Mouse (Mus musculus) liver, embryonic 15.5 days (tissue): ENCODE measurements around the gene Tubg2. TPM values are rescaled to one million over a fixed set of nuclear protein-coding genes. Genes with fewer than 3 reads are reported as not detected.
A peak's percentile ranks its signal among the peaks of the same experiment; 100 is the strongest.

Experiments used
- ATAC-seq: fragments of 200-750 bp; cut with Nextera tagmentation; 2 replicates; pipeline ENCODE4 v1.8.0; 2017; ENCODE audit warnings: moderate number of reproducible peaks, mild to moderate bottlenecking, moderate library complexity; ENCODE audit not compliant: insufficient read depth
- H3K27ac ChIP-seq: fragments of 300-500 bp; sonication (generic); replicated peaks from 2 replicates; pipeline ENCODE4 v1.5.1; 2015; ENCODE audit warnings: mild to moderate bottlenecking, inconsistent platforms
- H3K27me3 ChIP-seq: fragments of 300-500 bp; sonication (generic); 2 replicates; pipeline ENCODE4 v1.6.1; 2015; ENCODE audit warnings: mild to moderate bottlenecking, inconsistent platforms
- H3K36me3 ChIP-seq: fragments of 300-500 bp; sonication (generic); replicated peaks from 2 replicates; pipeline ENCODE4 v1.6.1; 2015; ENCODE audit warnings: moderate library complexity, mild to moderate bottlenecking, inconsistent platforms
- H3K4me1 ChIP-seq: fragments of 300-500 bp; sonication (generic); replicated peaks from 2 replicates; pipeline ENCODE4 v1.6.1; 2015; ENCODE audit warnings: inconsistent platforms
- H3K4me2 ChIP-seq: fragments of 300-500 bp; sonication (generic); 2 replicates; pipeline ENCODE4 v1.6.1; 2015; ENCODE audit warnings: moderate library complexity, mild to moderate bottlenecking, inconsistent platforms
- H3K4me3 ChIP-seq: fragments of 300-500 bp; sonication (generic); replicated peaks from 2 replicates; pipeline ENCODE4 v1.5.1; 2015; ENCODE audit warnings: mild to moderate bottlenecking, inconsistent platforms
- H3K9ac ChIP-seq: fragments of 300-500 bp; sonication (generic); 2 replicates; pipeline ENCODE4 v1.6.1; 2015; ENCODE audit warnings: moderate library complexity, mild to moderate bottlenecking, inconsistent platforms
- H3K9me3 ChIP-seq: fragments of 300-500 bp; sonication (generic); replicated peaks from 2 replicates; pipeline ENCODE4 v1.6.1; 2016; ENCODE audit warnings: inconsistent platforms
- WGBS: fragments of 180-500 bp; shearing (Covaris S2); methylation state at CpG from one replicate; pipeline ENCODE4 v1.1.7; 2015; ENCODE audit warnings: mixed read lengths; ENCODE audit not compliant: insufficient replicate concordance; 5-methylcytosine and 5-hydroxymethylcytosine counted together
- polyA plus RNA-seq: library from polyadenylated mRNA; unstranded; fragments of >200 nt; fragmentation: Nextera tagmentation; extraction: Ambion mirVana; gene quantifications from 2 replicates; pipeline ENCODE4 v1.2.1, GENCODE M21; 2015

The Tubg2 gene
- polyA plus RNA-seq, 1 experiment from 2014 or later, result 0.05 TPM

DNA sequence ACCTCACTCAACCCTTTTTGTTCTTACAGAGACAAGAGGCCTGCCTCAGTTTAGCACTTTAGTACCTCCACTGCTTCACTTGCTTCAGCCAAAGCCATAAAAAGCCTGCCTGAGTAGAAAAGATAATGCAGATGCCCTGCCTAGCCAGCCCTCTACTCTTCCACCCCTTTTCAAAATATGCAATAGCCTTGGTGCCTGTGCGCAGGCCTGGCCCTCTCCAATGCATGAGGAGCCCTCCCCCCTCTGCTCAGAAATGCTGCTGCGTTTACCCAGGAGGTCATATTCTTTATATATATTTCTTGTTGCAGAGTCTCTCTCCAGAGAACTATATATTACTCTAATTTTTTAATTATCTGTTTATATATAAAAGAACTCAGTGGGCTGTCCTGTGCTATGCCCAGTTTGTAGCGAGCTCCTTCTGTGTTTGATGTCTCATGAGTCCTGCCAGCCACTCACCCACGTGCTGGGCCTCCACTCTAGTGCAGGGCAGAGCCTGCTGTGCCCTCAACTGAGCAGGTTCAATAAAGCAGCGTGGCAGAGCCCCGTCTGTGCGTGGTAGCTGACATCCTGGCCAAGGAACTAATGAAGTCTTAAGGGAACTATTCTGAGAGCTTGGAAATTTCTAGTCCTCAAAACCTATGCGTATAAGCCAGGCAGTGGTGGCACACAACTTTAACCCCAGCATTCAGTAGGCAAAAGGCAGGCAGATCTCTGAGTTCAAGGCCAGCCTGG lies 34.6 kb downstream of the Tubg2 start:
- Histone ChIP-seq H3K27me3 (no peaks in the 10 kb centered on the region; the same call in 1 of the 2 replicates), H3K4me2 (peak overlapping the region; percentile 66), H3K27ac (peak overlapping the region; percentile 91), H3K9me3 (no peaks in the 10 kb centered on the region), H3K4me3 (peak overlapping the region; percentile 23), H3K9ac (peak overlapping the region; percentile 43), H3K4me1 (peaks cover 41% of the 10 kb centered on the region), H3K36me3 (peaks cover 27% of the 10 kb centered on the region)
- WGBS, result 44% methylated on average over 8 of the region's 8 CpGs
- peak; percentile 87 for ATAC-seq

GRCm38 (mm10) chr11:101190913-101191907 lies 35.5 kb downstream of the Tubg2 start:
- no peaks in the 10 kb centered on the region for H3K9me3 ChIP-seq
- H3K4me1 ChIP-seq, result peaks cover 41% of the 10 kb centered on the region
- H3K27me3 ChIP-seq, result no peaks in the 10 kb centered on the region; the same call in 1 of the 2 replicates
- WGBS, result 58% methylated on average over 17 of the region's 17 CpGs
- no peak overlapping the region for H3K9ac ChIP-seq
- 0 out of 2 replicates have a peak overlapping the region, but pooled peaks have one; percentile 66 for H3K4me2 ChIP-seq
- no peak for ATAC-seq
- no peak overlapping the region for H3K4me3 ChIP-seq
- H3K36me3 ChIP-seq, result peaks cover 33% of the 10 kb centered on the region
- peak overlapping the region; percentile 91 for H3K27ac ChIP-seq

GRCm38 (mm10) chr11:101191919-101192470 lies 36.3 kb downstream of the Tubg2 start:
- H3K27ac ChIP-seq, result peak overlapping the region; percentile 91; the same call in 1 of the 2 replicates
- H3K9ac ChIP-seq, result no peak overlapping the region
- H3K27me3 ChIP-seq, result no peaks in the 10 kb centered on the region; the same call in 1 of the 2 replicates
- H3K4me3 ChIP-seq, result no peak overlapping the region
- peaks cover 41% of the 10 kb centered on the region for H3K4me1 ChIP-seq
- H3K9me3 ChIP-seq, result no peaks in the 10 kb centered on the region
- no peak for ATAC-seq
- WGBS, result 81% methylated on average over 4 of the region's 4 CpGs
- peaks cover 41% of the 10 kb centered on the region for H3K36me3 ChIP-seq
- H3K4me2 ChIP-seq, result no peak overlapping the region

GRCm38 (mm10) chr11:101192646-101193045 lies 36.9 kb downstream of the Tubg2 start:
- Histone ChIP-seq H3K4me3 (no peak overlapping the region), H3K4me1 (peaks cover 41% of the 10 kb centered on the region), H3K36me3 (peaks cover 47% of the 10 kb centered on the region), H3K27me3 (no peaks in the 10 kb centered on the region; the same call in 1 of the 2 replicates), H3K9me3 (no peaks in the 10 kb centered on the region), H3K4me2 (no peak overlapping the region), H3K27ac (no peak overlapping the region), H3K9ac (no peak overlapping the region)
- no peak for ATAC-seq
- WGBS, result 86% methylated on average over 6 of the region's 6 CpGs

DNA sequence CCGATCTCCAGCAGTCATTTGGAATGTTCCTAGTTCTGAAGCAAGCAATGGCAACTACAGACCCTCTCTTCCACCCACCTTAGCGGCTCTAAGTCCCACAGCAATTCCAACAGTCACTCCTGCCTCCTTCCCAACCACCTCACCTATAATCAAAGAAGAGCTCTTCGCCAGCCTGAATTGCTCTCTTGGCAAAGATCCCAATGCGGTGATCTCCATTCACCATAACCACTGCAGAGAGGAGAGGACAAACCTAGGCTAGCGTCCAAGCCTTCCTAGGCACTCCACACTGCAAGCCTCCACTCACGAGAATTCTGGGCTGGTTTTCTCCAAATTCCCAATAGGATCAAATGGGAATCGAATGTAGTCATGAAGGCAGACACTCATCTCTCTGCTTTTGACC lies 37.4 kb downstream of the Tubg2 start:
- peaks cover 41% of the 10 kb centered on the region for H3K4me1 ChIP-seq
- 83% methylated on average over 7 of the region's 7 CpGs for WGBS
- no peak overlapping the region for H3K27ac ChIP-seq
- no peak for ATAC-seq
- H3K4me3 ChIP-seq, result no peak overlapping the region
- no peak overlapping the region for H3K4me2 ChIP-seq
- H3K9me3 ChIP-seq, result no peaks in the 10 kb centered on the region
- peaks cover 51% of the 10 kb centered on the region for H3K36me3 ChIP-seq
- no peak overlapping the region for H3K9ac ChIP-seq
- no peaks in the 10 kb centered on the region; the same call in 1 of the 2 replicates for H3K27me3 ChIP-seq

DNA sequence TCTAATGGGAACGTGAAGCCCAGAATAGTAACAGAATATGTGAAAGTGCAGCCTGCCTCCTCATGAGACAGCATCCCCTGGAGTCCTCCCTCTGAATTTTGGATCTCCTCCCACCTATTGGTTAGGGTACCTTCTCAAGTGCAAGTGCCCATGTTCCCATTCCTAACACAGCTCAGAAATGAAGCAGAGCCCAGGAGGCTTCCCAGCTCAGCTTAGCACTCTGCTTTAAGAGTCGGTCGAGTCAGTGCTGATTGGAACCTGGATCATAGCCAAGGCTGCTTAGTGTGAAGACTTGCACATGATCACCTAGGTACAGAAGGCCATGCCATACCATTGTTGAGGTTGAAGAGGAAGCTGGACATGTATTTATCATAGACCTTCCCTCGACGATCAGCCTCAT lies 38.4 kb downstream of the Tubg2 start:
- 69% methylated on average over 5 of the region's 5 CpGs for WGBS
- Histone ChIP-seq H3K27me3 (no peaks in the 10 kb centered on the region; the same call in 1 of the 2 replicates), H3K9me3 (no peaks in the 10 kb centered on the region), H3K9ac (no peak overlapping the region), H3K27ac (no peak overlapping the region), H3K36me3 (peaks cover 62% of the 10 kb centered on the region), H3K4me3 (no peak overlapping the region), H3K4me2 (no peak overlapping the region), H3K4me1 (peaks cover 34% of the 10 kb centered on the region)
- ATAC-seq, result no peak

DNA sequence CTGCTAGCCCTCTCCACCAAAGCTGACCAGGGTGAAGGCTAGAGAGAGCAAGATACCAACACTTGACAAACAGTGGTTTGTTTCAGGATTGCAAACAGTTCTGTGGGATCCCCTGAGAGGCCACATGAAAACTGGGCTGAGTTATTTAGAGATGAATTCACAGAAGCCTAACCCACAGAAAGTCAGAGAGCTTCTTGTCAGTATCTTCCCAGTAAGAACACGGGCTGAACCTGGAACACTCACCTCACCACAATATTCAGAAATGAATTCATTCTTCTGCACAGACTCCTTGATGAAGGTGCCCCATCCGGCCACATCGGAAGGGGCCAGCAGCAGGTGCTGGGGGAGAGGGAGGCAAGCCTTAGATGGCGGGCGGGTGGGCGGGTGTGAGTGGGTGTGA lies 38.9 kb downstream of the Tubg2 start:
- no peak overlapping the region for H3K4me2 ChIP-seq
- H3K36me3 ChIP-seq, result peaks cover 67% of the 10 kb centered on the region
- ATAC-seq, result no peak
- peaks cover 34% of the 10 kb centered on the region for H3K4me1 ChIP-seq
- 79% methylated on average over 6 of the region's 6 CpGs for WGBS
- H3K9me3 ChIP-seq, result no peaks in the 10 kb centered on the region
- H3K27ac ChIP-seq, result no peak overlapping the region
- H3K9ac ChIP-seq, result no peak overlapping the region
- no peaks in the 10 kb centered on the region; the same call in 1 of the 2 replicates for H3K27me3 ChIP-seq
- H3K4me3 ChIP-seq, result no peak overlapping the region

GRCm38 (mm10) chr11:101195101-101195500 lies 39.4 kb downstream of the Tubg2 start:
- H3K27me3 ChIP-seq, result no peaks in the 10 kb centered on the region; the same call in 1 of the 2 replicates
- H3K9ac ChIP-seq, result no peak overlapping the region
- peaks cover 34% of the 10 kb centered on the region for H3K4me1 ChIP-seq
- no peak overlapping the region for H3K4me2 ChIP-seq
- peaks cover 71% of the 10 kb centered on the region for H3K36me3 ChIP-seq
- no peak overlapping the region for H3K27ac ChIP-seq
- WGBS, result 29% methylated on average over 1 of the region's 1 CpGs
- H3K4me3 ChIP-seq, result no peak overlapping the region
- no peak for ATAC-seq
- H3K9me3 ChIP-seq, result no peaks in the 10 kb centered on the region

- Histone ChIP-seq H3K4me1 (peaks cover 34% of the 10 kb centered on the region), H3K4me2 (no peak overlapping the region), H3K9me3 (no peaks in the 10 kb centered on the region), H3K27me3 (no peaks in the 10 kb centered on the region; the same call in 1 of the 2 replicates), H3K9ac (no peak overlapping the region), H3K36me3 (peaks cover 76% of the 10 kb centered on the region), H3K27ac (no peak overlapping the region), H3K4me3 (no peak overlapping the region)
- WGBS, result 79% methylated on average over 8 of the region's 8 CpGs
- ATAC-seq, result no peak
These were observed 39.9 kb downstream of the Tubg2 start for GRCm38 (mm10) chr11:101195571-101195970.

GRCm38 (mm10) chr11:101196175-101196574 lies 40.5 kb downstream of the Tubg2 start:
- Histone ChIP-seq H3K9ac (no peak overlapping the region), H3K27me3 (no peaks in the 10 kb centered on the region; the same call in 1 of the 2 replicates), H3K4me3 (no peak overlapping the region), H3K4me2 (no peak overlapping the region), H3K4me1 (peaks cover 32% of the 10 kb centered on the region), H3K9me3 (no peaks in the 10 kb centered on the region), H3K36me3 (peaks cover 82% of the 10 kb centered on the region), H3K27ac (no peak overlapping the region)
- no peak for ATAC-seq
- 78% methylated on average over 8 of the region's 8 CpGs for WGBS
